In genomic region chr2:102239712-102240505, GRCm38 (mm10) we compare ENCODE assay signal across 20 mouse cellular contexts. TPM values are rescaled to one million over a fixed set of nuclear protein-coding genes. Genes with fewer than 3 reads are reported as not detected.
DNase-seq lines count a peak whose midpoint lies in the region; ATAC-seq and TF ChIP-seq lines count a peak whose summit lies in the region.
"Had no signal": no experiment of that assay in that cellular context is flagged by ENCODE, and none has a peak within 500 bp of the region (broad histone marks: within the 10 kb centered on the region; RNA-seq: fewer than 3 reads in every experiment).

No protein-coding gene starts in this region.

- H3K36me3 ChIP-seq in midbrain, embryonic 13.5 days, result no peaks in the 10 kb centered on the region
- no peaks in the 10 kb centered on the region for H3K36me3 ChIP-seq in midbrain, embryonic 15.5 days (replicated peaks)
- H3K36me3 ChIP-seq in forebrain, embryonic 15.5 days, result no peaks in the 10 kb centered on the region
- H3K36me3 ChIP-seq: embryonic facial prominence, embryonic 15.5 days; heart, embryonic 13.5 days; hindbrain, embryonic 15.5 days had no signal

- H3K4me1 ChIP-seq in midbrain, embryonic 13.5 days (replicated peaks), result peaks cover 15% of the 10 kb centered on the region; the same call in 1 of the 2 replicates
- 0 out of 2 replicates have a peak, but pooled peaks cover 9% of the 10 kb centered on the region for H3K4me1 ChIP-seq in midbrain, embryonic 15.5 days
- peaks cover 6% of the 10 kb centered on the region; the same call in 1 of the 2 replicates for H3K4me1 ChIP-seq in forebrain, embryonic 15.5 days
- H3K4me1 ChIP-seq: embryonic facial prominence, embryonic 15.5 days; heart, embryonic 13.5 days had no signal

- H3K9ac ChIP-seq in midbrain, embryonic 13.5 days (replicated peaks), result no peak overlapping the region
- no peak overlapping the region for H3K9ac ChIP-seq in midbrain, embryonic 15.5 days
- no peak overlapping the region for H3K9ac ChIP-seq in forebrain, embryonic 15.5 days (replicated peaks)
- H3K9ac ChIP-seq: embryonic facial prominence, embryonic 15.5 days; heart, embryonic 13.5 days; hindbrain, embryonic 15.5 days had no signal

- no peak overlapping the region for H3K27ac ChIP-seq in midbrain, embryonic 13.5 days
- H3K27ac ChIP-seq in midbrain, embryonic 15.5 days, result no peak overlapping the region
- no peak overlapping the region for H3K27ac ChIP-seq in forebrain, embryonic 15.5 days (replicated peaks)
- H3K27ac ChIP-seq: embryonic facial prominence, embryonic 15.5 days; heart, embryonic 13.5 days; hindbrain, embryonic 15.5 days had no signal

- H3K4me2 ChIP-seq in midbrain, embryonic 13.5 days (replicated peaks), result no peak overlapping the region
- no peak overlapping the region for H3K4me2 ChIP-seq in midbrain, embryonic 15.5 days
- no peak overlapping the region for H3K4me2 ChIP-seq in forebrain, embryonic 15.5 days (replicated peaks)
- H3K4me2 ChIP-seq: embryonic facial prominence, embryonic 15.5 days; heart, embryonic 13.5 days; hindbrain, embryonic 15.5 days had no signal

- H3K27me3 ChIP-seq in midbrain, embryonic 13.5 days, result 0 out of 2 replicates have a peak, but pooled peaks cover 3% of the 10 kb centered on the region
- no peaks in the 10 kb centered on the region for H3K27me3 ChIP-seq in midbrain, embryonic 15.5 days (replicated peaks)
- no peaks in the 10 kb centered on the region for H3K27me3 ChIP-seq in forebrain, embryonic 15.5 days
- H3K27me3 ChIP-seq: embryonic facial prominence, embryonic 15.5 days; hindbrain, embryonic 15.5 days had no signal

- TF ChIP-seq POLR2A in brain, embryonic 14.5 days (IDR thresholded peaks at IDR 0.05; ENCODE audit: borderline replicate concordance, extremely low read depth, insufficient read depth, insufficient read length, poor library complexity, severe bottlenecking), result no peak

- ATAC-seq in midbrain, embryonic 13.5 days, result peak; percentile 48; the same call in 1 of the 2 replicates
- ATAC-seq in midbrain, embryonic 15.5 days (replicated peaks), result no peak
- peak; percentile 74; the same call in 1 of the 2 replicates for ATAC-seq in forebrain, embryonic 15.5 days (replicated peaks)
- ATAC-seq: intestine, embryonic 16.5 days had no signal

- H3K4me3 ChIP-seq in midbrain, embryonic 13.5 days (replicated peaks), result no peak overlapping the region
- no peak overlapping the region for H3K4me3 ChIP-seq in midbrain, embryonic 15.5 days
- no peak overlapping the region for H3K4me3 ChIP-seq in forebrain, embryonic 15.5 days
- H3K4me3 ChIP-seq: embryonic facial prominence, embryonic 15.5 days; erythroblast, embryonic 14.5 days; heart, embryonic 13.5 days; hindbrain, embryonic 15.5 days had no signal

- no peaks in the 10 kb centered on the region for H3K9me3 ChIP-seq in midbrain, embryonic 13.5 days
- no peaks in the 10 kb centered on the region for H3K9me3 ChIP-seq in midbrain, embryonic 15.5 days
- no peaks in the 10 kb centered on the region for H3K9me3 ChIP-seq in forebrain, embryonic 15.5 days
- H3K9me3 ChIP-seq: embryonic facial prominence, embryonic 15.5 days; heart, embryonic 13.5 days; hindbrain, embryonic 15.5 days had no signal

- peak; percentile 69 for DNase-seq in brain, embryonic 14.5 days (ENCODE audit: low read depth)
- DNase-seq in retina, embryonic 14.5 days (ENCODE audit: low spot score), result peak; percentile 64
- DNase-seq in left cerebral cortex, adult 18-20 months (ENCODE audit: low spot score in 2 of 2), result no peak
- no peak for DNase-seq in kidney, adult 18-20 months
- DNase-seq: adrenal gland, adult 2 months; adrenal gland, postnatal 25 days; cerebellum, adult 11 months; cerebellum, adult 9-11 months; cerebellum, postnatal 36 days; gastrocnemius, postnatal 36 days; heart, adult 11 months; heart, postnatal 36 days had no signal

- TF ChIP-seq CTCF in brain, embryonic 14.5 days (IDR thresholded peaks at IDR 0.05; ENCODE audit: borderline replicate concordance, extremely low read depth, insufficient read depth, insufficient read length), result no peak

- 69% methylated on average over 6 of the region's 6 CpGs for WGBS in midbrain, embryonic 13.5 days
- WGBS in midbrain, embryonic 15.5 days, result 64% methylated on average over 6 of the region's 6 CpGs
- 40% methylated on average over 6 of the region's 6 CpGs for WGBS in forebrain, embryonic 15.5 days

RNA-seq across cellular contexts. Expression of gene Ldlrad3, which starts 53.7 kb away (rescaled TPM):
- polyA plus RNA-seq in midbrain, embryonic 13.5 days (2015; fragmentation: Nextera tagmentation; extraction: Ambion mirVana), result 41.6 and 43.3 TPM in 2 replicates
- 29.6 and 31.2 TPM in 2 replicates for polyA plus RNA-seq in midbrain, embryonic 15.5 days (2015; fragmentation: Nextera tagmentation; extraction: Ambion mirVana)
- polyA plus RNA-seq in brain, embryonic 14.5 days (2012; rRNA removed), result 16.6 and 26.2 TPM in 2 replicates
- polyA plus RNA-seq in forebrain, embryonic 15.5 days (2015; fragmentation: Nextera tagmentation; extraction: Ambion mirVana), result 30.0 and 31.1 TPM in 2 replicates
- total RNA-seq in left cerebral cortex, adult 18-20 months (2021), result 1 to 10 TPM; 7.8 to 8.8 TPM
- polyA plus RNA-seq: erythroblast, embryonic 14.5 days had no signal

Comparison
In these comparisons a context has a peak if more than half of its experiments do, and no peak if none do; other contexts are left out.
1. DNase-seq: peak in brain, embryonic 14.5 days (single experiment) and retina, embryonic 14.5 days (single experiment); none in left cerebral cortex, adult 18-20 months (0 of 2) and kidney, adult 18-20 months (single experiment).